19 mouse cellular contexts compared by ENCODE assay signal in the genomic region with DNA sequence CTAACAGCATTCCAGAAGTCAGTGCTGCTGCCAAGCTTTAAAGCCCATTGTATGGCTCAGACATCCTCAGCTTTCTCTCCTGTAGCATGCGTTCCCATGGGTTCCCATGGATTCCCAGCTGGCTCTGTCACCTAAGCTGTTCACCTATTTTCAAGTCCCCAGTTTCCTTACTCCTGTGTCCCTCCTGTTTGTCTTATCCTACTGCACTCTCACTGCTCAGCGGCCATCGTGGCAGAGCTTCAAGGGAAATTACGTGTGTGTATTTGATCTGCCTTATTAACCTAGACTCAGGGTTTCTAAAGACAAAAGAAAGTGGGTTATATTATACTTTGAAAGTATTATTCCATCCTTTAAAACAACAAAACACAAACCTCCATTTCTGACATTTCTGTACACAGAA. TPM values are rescaled to one million over a fixed set of nuclear protein-coding genes. Genes with fewer than 3 reads are reported as not detected.
DNase-seq lines count a peak whose midpoint lies in the region; ATAC-seq lines count a peak whose summit lies in the region.
"Had no signal": no experiment of that assay in that cellular context is flagged by ENCODE, and none has a peak within 500 bp of the region (broad histone marks: within the 10 kb centered on the region; RNA-seq: fewer than 3 reads in every experiment).

No protein-coding gene starts in this region.

- no peaks in the 10 kb centered on the region for H3K9me3 ChIP-seq in heart, embryonic 16.5 days (replicated peaks; ENCODE audit: control insufficient read depth, low read length)
- no peaks in the 10 kb centered on the region for H3K9me3 ChIP-seq in lung, embryonic 15.5 days
- H3K9me3 ChIP-seq in embryonic facial prominence, embryonic 14.5 days (ENCODE audit: control insufficient read depth, low read length): no peaks in the 10 kb centered on the region
- H3K9me3 ChIP-seq in stomach, embryonic 15.5 days: no peaks in the 10 kb centered on the region
- H3K9me3 ChIP-seq: forebrain, embryonic 13.5 days; kidney, embryonic 15.5 days; limb, embryonic 15.5 days had no signal

- H3K9ac ChIP-seq in heart, embryonic 16.5 days (ENCODE audit: low read length): no peak overlapping the region
- H3K9ac ChIP-seq in lung, embryonic 15.5 days: no peak overlapping the region
- no peak overlapping the region for H3K9ac ChIP-seq in embryonic facial prominence, embryonic 14.5 days (ENCODE audit: low read depth, low read length)
- no peak overlapping the region for H3K9ac ChIP-seq in stomach, embryonic 15.5 days
- H3K9ac ChIP-seq: forebrain, embryonic 13.5 days; hindbrain, embryonic 14.5 days; kidney, embryonic 15.5 days; limb, embryonic 15.5 days had no signal

- H3K36me3 ChIP-seq in heart, embryonic 16.5 days (ENCODE audit: control insufficient read depth, insufficient read depth): no peaks in the 10 kb centered on the region
- no peaks in the 10 kb centered on the region for H3K36me3 ChIP-seq in lung, embryonic 15.5 days
- no peaks in the 10 kb centered on the region for H3K36me3 ChIP-seq in embryonic facial prominence, embryonic 14.5 days (ENCODE audit: control insufficient read depth, insufficient read depth, low read length)
- H3K36me3 ChIP-seq in stomach, embryonic 15.5 days: no peaks in the 10 kb centered on the region
- H3K36me3 ChIP-seq: kidney, embryonic 15.5 days; limb, embryonic 15.5 days had no signal

- no peak for DNase-seq in heart, adult 18-20 months
- DNase-seq in lung, postnatal 4 days: no peak
- no peak for DNase-seq in embryonic facial prominence, embryonic 14.5 days (ENCODE audit: low spot score)
- DNase-seq in thymus, postnatal 25 days: no peak
- DNase-seq: adrenal gland, adult 2 months; gastrocnemius, postnatal 36 days; kidney, postnatal 4 days; retina, postnatal 1 day; thymus, postnatal 4 days had no signal

- H3K27me3 ChIP-seq in heart, embryonic 16.5 days (ENCODE audit: control insufficient read depth, insufficient read depth, low read length): no peaks in the 10 kb centered on the region
- H3K27me3 ChIP-seq in lung, embryonic 15.5 days: no peaks in the 10 kb centered on the region
- H3K27me3 ChIP-seq in embryonic facial prominence, embryonic 14.5 days (replicated peaks; ENCODE audit: control insufficient read depth, insufficient read depth, low read length): no peaks in the 10 kb centered on the region
- no peaks in the 10 kb centered on the region for H3K27me3 ChIP-seq in stomach, embryonic 15.5 days (replicated peaks)
- H3K27me3 ChIP-seq: forebrain, embryonic 13.5 days; kidney, embryonic 15.5 days; limb, embryonic 15.5 days had no signal

- H3K4me3 ChIP-seq in heart, embryonic 16.5 days (ENCODE audit: low read length): no peak overlapping the region
- no peak overlapping the region for H3K4me3 ChIP-seq in lung, embryonic 15.5 days
- no peak overlapping the region for H3K4me3 ChIP-seq in embryonic facial prominence, embryonic 14.5 days (ENCODE audit: low read depth, low read length)
- no peak overlapping the region for H3K4me3 ChIP-seq in stomach, embryonic 15.5 days (replicated peaks)
- H3K4me3 ChIP-seq: forebrain, embryonic 13.5 days; kidney, embryonic 15.5 days; limb, embryonic 15.5 days had no signal

- ATAC-seq in heart, embryonic 16.5 days (replicated peaks; ENCODE audit: extremely low read depth, insufficient read depth, low FRiP score): no peak
- no peak for ATAC-seq in lung, embryonic 15.5 days (ENCODE audit: borderline replicate concordance, extremely low read depth, low FRiP score, low TSS enrichment)
- no peak for ATAC-seq in embryonic facial prominence, embryonic 14.5 days (ENCODE audit: low read depth)
- no peak for ATAC-seq in stomach, embryonic 15.5 days (ENCODE audit: insufficient read depth, low FRiP score, low read depth)
- ATAC-seq: forebrain, embryonic 13.5 days had no signal

- no peak overlapping the region for H3K4me2 ChIP-seq in heart, embryonic 16.5 days (ENCODE audit: low read depth, low read length)
- H3K4me2 ChIP-seq in lung, embryonic 15.5 days: no peak overlapping the region
- H3K4me2 ChIP-seq in embryonic facial prominence, embryonic 14.5 days (ENCODE audit: low read depth, low read length): no peak overlapping the region
- no peak overlapping the region for H3K4me2 ChIP-seq in stomach, embryonic 15.5 days
- H3K4me2 ChIP-seq: forebrain, embryonic 13.5 days; heart, embryonic 11.5 days; hindbrain, embryonic 14.5 days; kidney, embryonic 15.5 days; limb, embryonic 15.5 days had no signal

- peak overlapping the region; percentile 15; the same call in 1 of the 2 replicates for H3K27ac ChIP-seq in heart, embryonic 16.5 days (ENCODE audit: low read length)
- H3K27ac ChIP-seq in lung, embryonic 15.5 days: peak overlapping the region; percentile 25; the same call in 1 of the 2 replicates
- peak overlapping the region; percentile 46 for H3K27ac ChIP-seq in embryonic facial prominence, embryonic 14.5 days (replicated peaks; ENCODE audit: low read depth, low read length)
- H3K27ac ChIP-seq in stomach, embryonic 15.5 days: 0 out of 2 replicates have a peak overlapping the region, but pooled peaks have one; percentile 35
- H3K27ac ChIP-seq: forebrain, embryonic 13.5 days; hindbrain, embryonic 14.5 days; kidney, embryonic 15.5 days had no signal

- 64% methylated on average over 4 of the region's 4 CpGs for WGBS in heart, embryonic 16.5 days
- WGBS in lung, embryonic 15.5 days: 61% methylated on average over 4 of the region's 4 CpGs
- WGBS in embryonic facial prominence, embryonic 14.5 days: 26% methylated on average over 4 of the region's 4 CpGs
- WGBS in stomach, embryonic 15.5 days: 56% methylated on average over 4 of the region's 4 CpGs

- peaks cover 8% of the 10 kb centered on the region; the same call in 1 of the 2 replicates for H3K4me1 ChIP-seq in heart, embryonic 16.5 days (ENCODE audit: control insufficient read depth, insufficient read depth, low read length)
- peaks cover 4% of the 10 kb centered on the region for H3K4me1 ChIP-seq in lung, embryonic 15.5 days
- H3K4me1 ChIP-seq in embryonic facial prominence, embryonic 14.5 days (ENCODE audit: control insufficient read depth, insufficient read depth, low read length): peaks cover 44% of the 10 kb centered on the region
- peaks cover 9% of the 10 kb centered on the region; the same call in 1 of the 2 replicates for H3K4me1 ChIP-seq in stomach, embryonic 15.5 days
- H3K4me1 ChIP-seq: forebrain, embryonic 13.5 days; kidney, embryonic 15.5 days had no signal

RNA-seq across cellular contexts. Expression of gene Lrrc17, which starts 54.2 kb away (rescaled TPM):
- polyA plus RNA-seq in heart, embryonic 16.5 days (2015; fragmentation: Nextera tagmentation; extraction: Ambion mirVana): 24.0 and 26.9 TPM in 2 replicates
- total RNA-seq in heart, adult 18-20 months (2021): 1 to 10 TPM; 2.0 to 2.8 TPM
- polyA plus RNA-seq in lung, embryonic 15.5 days (2015; fragmentation: Nextera tagmentation; extraction: Ambion mirVana): 54.0 and 55.0 TPM in 2 replicates
- polyA plus RNA-seq in embryonic facial prominence, embryonic 14.5 days (2014; fragmentation: Nextera tagmentation; extraction: Ambion mirVana): 138 and 151 TPM in 2 replicates
- 55.3 and 57.7 TPM in 2 replicates for polyA plus RNA-seq in stomach, embryonic 15.5 days (2015; fragmentation: Nextera tagmentation; extraction: Ambion mirVana)
- total RNA-seq: common myeloid progenitor, adult 5-6 weeks; monocyte, adult 5-6 weeks had no signal
